Mouse (Mus musculus): ENCODE measurements around the gene Neurl1b. TPM values are rescaled to one million over a fixed set of nuclear protein-coding genes. Genes with fewer than 3 reads are reported as not detected.

The Neurl1b gene
- polyA plus RNA-seq, 1 experiment from 2014 or later, result 0.65 TPM

GRCm38 (mm10) chr17:26412967-26413366 lies 1.7 kb upstream of the Neurl1b start:
- Histone ChIP-seq H3K4me1 (peaks cover 16% of the 10 kb centered on the region), H3K4me3 (no peak overlapping the region), H3K27ac (no peak overlapping the region), H3K4me2 (replicated peaks) (no peak overlapping the region), H3K27me3 (peaks cover 79% of the 10 kb centered on the region), H3K9me3 (no peaks in the 10 kb centered on the region), H3K9ac (no peak overlapping the region), H3K36me3 (no peaks in the 10 kb centered on the region)
- WGBS, result 82% methylated on average over 5 of the region's 5 CpGs
- ATAC-seq (ENCODE audit: low FRiP score, low read depth), result no peak

GRCm38 (mm10) chr17:26414184-26414522 lies 476 bp upstream of the Neurl1b start:
- H3K9me3 ChIP-seq, result no peaks in the 10 kb centered on the region
- H3K4me3 ChIP-seq, result peak overlapping the region; percentile 74
- no peak overlapping the region for H3K27ac ChIP-seq
- H3K36me3 ChIP-seq, result no peaks in the 10 kb centered on the region
- H3K4me2 ChIP-seq (replicated peaks), result peak overlapping the region; percentile 99
- H3K4me1 ChIP-seq, result peaks cover 16% of the 10 kb centered on the region
- peaks cover 90% of the 10 kb centered on the region for H3K27me3 ChIP-seq
- peak overlapping the region; percentile 78 for H3K9ac ChIP-seq
- 8% methylated on average over 5 of the region's 5 CpGs for WGBS
- ATAC-seq (ENCODE audit: low FRiP score, low read depth), result 0 out of 2 replicates have a peak, but pooled peaks have one; percentile 5

DNA sequence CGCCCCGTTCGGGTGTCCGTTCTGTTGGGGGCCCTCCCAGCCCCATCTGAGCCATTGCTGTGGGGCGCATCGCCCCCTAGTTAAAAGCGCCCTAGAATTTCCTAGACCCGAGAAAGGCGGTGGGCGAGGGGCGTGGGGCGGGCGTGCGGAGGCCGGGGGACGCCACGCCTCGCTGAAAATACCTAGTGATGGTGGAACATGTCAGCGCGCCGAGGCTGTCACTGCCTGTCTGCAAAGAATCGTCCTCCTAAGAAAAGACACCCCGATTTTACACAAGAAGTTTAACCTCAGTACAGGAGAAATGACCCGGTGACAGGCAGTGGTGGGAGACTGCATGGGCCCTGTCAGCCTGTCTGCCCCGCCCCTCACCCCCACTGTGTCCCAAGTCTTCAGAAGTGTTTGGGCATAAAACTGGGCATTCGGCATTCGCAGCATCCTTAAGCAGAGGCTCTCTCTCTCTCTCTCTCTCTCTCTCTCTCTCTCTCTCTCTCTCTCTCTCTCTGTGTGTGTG lies 781 bp downstream of the Neurl1b start:
- Histone ChIP-seq H3K36me3 (no peaks in the 10 kb centered on the region), H3K9ac (peak overlapping the region; percentile 78), H3K27ac (no peak overlapping the region), H3K4me1 (peaks cover 16% of the 10 kb centered on the region), H3K27me3 (peaks cover 84% of the 10 kb centered on the region), H3K4me2 (replicated peaks) (peak overlapping the region; percentile 99), H3K4me3 (peak overlapping the region; percentile 74), H3K9me3 (no peaks in the 10 kb centered on the region)
- no peak for ATAC-seq (ENCODE audit: low FRiP score, low read depth)
- WGBS, result 1% methylated on average over 27 of the region's 27 CpGs

- ATAC-seq (ENCODE audit: low FRiP score, low read depth), result no peak
- H3K27me3 ChIP-seq, result peaks cover 76% of the 10 kb centered on the region
- H3K9me3 ChIP-seq, result no peaks in the 10 kb centered on the region
- 69% methylated on average over 3 of the region's 3 CpGs for WGBS
- peak overlapping the region; percentile 74; the same call in 1 of the 2 replicates for H3K4me3 ChIP-seq
- H3K9ac ChIP-seq, result no peak overlapping the region
- H3K4me2 ChIP-seq (replicated peaks), result peak overlapping the region; percentile 99; the same call in 1 of the 2 replicates
- peaks cover 16% of the 10 kb centered on the region for H3K4me1 ChIP-seq
- H3K27ac ChIP-seq, result no peak overlapping the region
- no peaks in the 10 kb centered on the region for H3K36me3 ChIP-seq
Observed at GRCm38 (mm10) chr17:26416141-26416540, 1.5 kb downstream of the Neurl1b start.

DNA sequence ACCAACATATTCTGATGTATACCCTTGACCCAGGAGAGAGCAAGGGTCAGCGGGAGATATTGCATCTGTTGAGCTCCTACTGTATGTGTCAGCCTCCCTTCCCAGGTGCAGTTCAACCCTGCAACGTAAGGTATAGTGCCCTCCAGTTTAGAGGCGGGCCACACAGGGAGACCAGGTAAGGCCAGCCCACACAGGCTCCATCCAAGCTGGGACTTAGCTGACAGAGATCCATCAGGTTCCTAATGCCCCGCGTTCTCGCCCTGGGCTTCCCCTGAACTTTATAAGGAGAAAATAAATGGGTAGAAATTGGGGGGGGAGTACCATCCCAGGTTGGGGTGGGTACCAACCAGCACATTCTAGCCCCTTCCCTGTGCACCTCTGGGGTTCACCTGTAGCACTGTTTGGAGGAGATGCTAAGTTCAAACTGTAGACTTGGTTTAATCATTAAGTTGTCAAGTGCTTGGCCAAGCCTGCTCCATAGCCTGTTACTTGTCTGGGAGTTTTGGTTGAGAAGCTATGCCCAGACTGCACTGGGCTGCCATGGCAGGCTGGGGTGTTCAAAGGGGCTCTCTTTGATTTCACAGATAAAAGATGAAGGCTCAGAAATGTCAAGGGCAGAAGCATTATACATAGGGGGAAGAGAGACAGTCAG lies 3.3 kb downstream of the Neurl1b start:
- Histone ChIP-seq H3K4me1 (peaks cover 16% of the 10 kb centered on the region), H3K4me2 (replicated peaks) (no peak overlapping the region), H3K27ac (no peak overlapping the region), H3K9ac (no peak overlapping the region), H3K9me3 (no peaks in the 10 kb centered on the region), H3K4me3 (no peak overlapping the region), H3K36me3 (no peaks in the 10 kb centered on the region), H3K27me3 (peaks cover 59% of the 10 kb centered on the region)
- WGBS, result 81% methylated on average over 6 of the region's 6 CpGs
- no peak for ATAC-seq (ENCODE audit: low FRiP score, low read depth)

- no peaks in the 10 kb centered on the region for H3K9me3 ChIP-seq
- 76% methylated on average over 7 of the region's 7 CpGs for WGBS
- ATAC-seq (ENCODE audit: low FRiP score, low read depth), result no peak
Observed at GRCm38 (mm10) chr17:26420491-26421247, 6.0 kb downstream of the Neurl1b start.

GRCm38 (mm10) chr17:26421561-26421960 lies 6.9 kb downstream of the Neurl1b start:
- Histone ChIP-seq H3K9me3 (no peaks in the 10 kb centered on the region), H3K36me3 (no peaks in the 10 kb centered on the region), H3K4me1 (no peaks in the 10 kb centered on the region), H3K9ac (no peak overlapping the region), H3K27ac (no peak overlapping the region), H3K4me2 (replicated peaks) (no peak overlapping the region), H3K27me3 (peaks cover 51% of the 10 kb centered on the region), H3K4me3 (no peak overlapping the region)
- 40% methylated on average over 3 of the region's 3 CpGs for WGBS
- ATAC-seq (ENCODE audit: low FRiP score, low read depth), result no peak

More at GRCm38 (mm10) chr17:26420491-26421247, 6.0 kb downstream of the Neurl1b start:
- H3K27me3 ChIP-seq, result peaks cover 55% of the 10 kb centered on the region
- H3K4me1 ChIP-seq, result no peaks in the 10 kb centered on the region
- H3K27ac ChIP-seq, result no peak overlapping the region
- H3K9ac ChIP-seq, result no peak overlapping the region
- H3K4me3 ChIP-seq, result no peak overlapping the region
- no peak overlapping the region for H3K4me2 ChIP-seq (replicated peaks)
- no peaks in the 10 kb centered on the region for H3K36me3 ChIP-seq

DNA sequence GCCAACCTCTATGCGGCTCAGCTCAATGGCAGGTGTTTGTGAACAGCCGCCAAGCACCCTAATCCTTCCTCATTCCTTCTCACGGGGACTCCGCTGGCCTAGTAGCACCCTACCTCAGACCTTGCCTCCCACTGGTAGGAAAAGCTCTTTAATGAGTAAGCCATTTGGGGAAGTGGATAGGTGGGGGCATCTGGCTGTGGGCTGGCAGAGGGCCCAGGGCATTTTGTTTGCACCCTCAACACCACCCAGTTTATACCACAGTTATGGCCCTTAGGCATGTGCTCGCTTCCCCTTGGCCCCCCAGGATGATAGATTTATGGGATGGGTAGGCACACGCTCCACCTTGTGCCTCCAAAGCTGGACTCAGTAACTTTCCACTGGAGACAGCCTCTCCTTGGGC lies 7.8 kb downstream of the Neurl1b start:
- Histone ChIP-seq H3K36me3 (no peaks in the 10 kb centered on the region), H3K4me3 (no peak overlapping the region), H3K27me3 (peaks cover 43% of the 10 kb centered on the region), H3K27ac (no peak overlapping the region), H3K4me1 (no peaks in the 10 kb centered on the region), H3K4me2 (replicated peaks) (no peak overlapping the region), H3K9ac (no peak overlapping the region), H3K9me3 (no peaks in the 10 kb centered on the region)
- no peak for ATAC-seq (ENCODE audit: low FRiP score, low read depth)
- WGBS, result 76% methylated on average over 6 of the region's 6 CpGs

DNA sequence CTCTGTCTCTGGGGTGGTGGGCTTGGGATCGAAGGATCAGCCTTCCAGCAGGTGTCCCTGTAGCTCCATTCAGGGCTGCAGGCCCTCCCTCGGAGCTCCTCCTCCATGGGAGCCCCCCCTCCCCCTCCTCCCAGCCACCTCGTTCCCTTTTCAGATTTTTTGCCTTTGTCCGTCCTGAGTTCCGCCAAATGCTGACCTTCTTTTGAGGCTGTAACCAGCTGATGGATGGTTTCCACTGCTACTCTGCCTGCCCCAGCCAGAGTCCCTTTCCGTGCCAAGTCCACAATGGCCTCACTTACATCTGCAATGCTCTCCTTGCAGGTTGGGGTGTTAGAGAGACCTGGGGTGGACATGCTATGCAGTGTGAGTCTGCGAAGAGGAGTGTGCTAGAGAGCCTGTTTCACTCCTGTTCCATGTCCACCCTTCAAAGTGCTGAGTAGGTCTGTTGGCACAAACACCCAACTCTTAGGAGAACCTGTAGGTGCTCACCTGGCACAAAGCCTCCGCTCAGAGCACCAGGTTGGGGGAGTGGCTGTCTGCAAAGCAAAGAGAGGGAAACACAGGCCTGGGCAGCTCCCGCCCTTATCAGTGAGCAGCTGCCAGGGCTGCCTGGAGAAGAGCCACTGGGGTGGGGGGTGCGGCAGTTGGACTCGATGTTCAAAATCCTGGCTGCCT lies 9.5 kb downstream of the Neurl1b start:
- Histone ChIP-seq H3K4me1 (no peaks in the 10 kb centered on the region), H3K9ac (no peak overlapping the region), H3K4me3 (no peak overlapping the region), H3K27ac (no peak overlapping the region), H3K27me3 (peaks cover 28% of the 10 kb centered on the region), H3K36me3 (no peaks in the 10 kb centered on the region), H3K9me3 (no peaks in the 10 kb centered on the region), H3K4me2 (replicated peaks) (no peak overlapping the region)
- no peak for ATAC-seq (ENCODE audit: low FRiP score, low read depth)
- WGBS, result 43% methylated on average over 11 of the region's 11 CpGs

- Histone ChIP-seq H3K9ac (no peak overlapping the region), H3K27me3 (peaks cover 28% of the 10 kb centered on the region), H3K4me2 (replicated peaks) (no peak overlapping the region), H3K4me1 (no peaks in the 10 kb centered on the region), H3K36me3 (no peaks in the 10 kb centered on the region), H3K27ac (no peak overlapping the region), H3K4me3 (no peak overlapping the region), H3K9me3 (no peaks in the 10 kb centered on the region)
- ATAC-seq (ENCODE audit: low FRiP score, low read depth), result no peak
- WGBS, result 63% methylated on average over 13 of the region's 13 CpGs
Observed at GRCm38 (mm10) chr17:26424973-26425735, 10.5 kb downstream of the Neurl1b start.

DNA sequence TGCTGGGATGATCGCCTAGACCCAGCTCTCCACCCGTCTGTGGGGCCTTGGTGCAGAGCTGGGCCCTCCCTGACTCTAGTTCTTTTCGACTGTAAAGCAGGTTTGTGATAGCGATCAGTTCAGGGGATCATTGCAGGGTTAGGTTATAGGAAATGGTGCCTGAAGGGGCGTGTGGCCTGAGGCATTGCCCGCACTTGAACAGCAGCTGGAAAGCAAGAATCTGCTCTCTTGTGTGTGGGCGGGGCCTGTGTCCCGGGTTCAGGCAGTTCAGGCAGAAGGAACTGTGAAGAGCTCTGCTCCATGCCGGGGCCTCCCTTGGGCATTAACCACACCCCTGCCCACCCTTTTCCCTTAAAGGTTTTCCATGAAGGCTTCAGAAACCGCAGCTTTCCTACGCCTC lies 18.7 kb downstream of the Neurl1b start:
- 54% methylated on average over 11 of the region's 11 CpGs for WGBS
- peaks cover 57% of the 10 kb centered on the region for H3K27me3 ChIP-seq
- peaks cover 4% of the 10 kb centered on the region; the same call in 1 of the 2 replicates for H3K36me3 ChIP-seq
- H3K4me2 ChIP-seq (replicated peaks), result no peak overlapping the region
- ATAC-seq (ENCODE audit: low FRiP score, low read depth), result no peak
- H3K9ac ChIP-seq, result no peak overlapping the region
- H3K27ac ChIP-seq, result no peak overlapping the region
- H3K4me3 ChIP-seq, result no peak overlapping the region
- H3K9me3 ChIP-seq, result no peaks in the 10 kb centered on the region
- no peaks in the 10 kb centered on the region for H3K4me1 ChIP-seq

Measured in limb, embryonic 13.5 days (tissue).